Mouse (Mus musculus) kidney, adult 9 months (tissue): ENCODE measurements around the gene 2610002M06Rik.

ENCODE experiments used
- DNase-seq: peaks from one replicate; pipeline ENCODE4 v3.0.0; 2022

Gene 2610002M06Rik

GRCm38 (mm10) chrX:107816218-107816554 is at the start of gene 2610002M06Rik:
Gene 2610002M06Rik (minus strand): TSS chrX:107816334.
- DNase-seq = peak; percentile 91

- no peak for DNase-seq
These were observed 42.0 kb upstream of the 2610002M06Rik start for GRCm38 (mm10) chrX:107858165-107858564.

- DNase-seq = no peak
These were observed 592 bp upstream of the 2610002M06Rik start for GRCm38 (mm10) chrX:107816726-107817125.

- peak; percentile 43 for DNase-seq
These were observed 474 bp downstream of the 2610002M06Rik start for GRCm38 (mm10) chrX:107815502-107816217.

- DNase-seq = no peak
These were observed 4.0 kb downstream of the 2610002M06Rik start for GRCm38 (mm10) chrX:107812120-107812519.

- DNase-seq = no peak
These were observed 19.2 kb downstream of the 2610002M06Rik start for GRCm38 (mm10) chrX:107796919-107797318.

- DNase-seq = no peak
These were observed 20.3 kb downstream of the 2610002M06Rik start for GRCm38 (mm10) chrX:107795785-107796184.

GRCm38 (mm10) chrX:107792290-107792689 is 23.8 kb downstream of the 2610002M06Rik start, which contains the start of gene Tent5d:
Gene Tent5d (plus strand): TSS chrX:107792590.
- no peak for DNase-seq

- no peak for DNase-seq
These were observed 25.2 kb downstream of the 2610002M06Rik start for GRCm38 (mm10) chrX:107790750-107791493.

- no peak for DNase-seq
These were observed 26.0 kb downstream of the 2610002M06Rik start for GRCm38 (mm10) chrX:107790136-107790535.

- DNase-seq = peak; percentile 0
These were observed 48.2 kb downstream of the 2610002M06Rik start for GRCm38 (mm10) chrX:107767896-107768295.
